Mouse (Mus musculus): ENCODE data around the gene Hoxb6.

- no peak for TF ChIP-seq CTCF (IDR thresholded peaks at IDR 0.05; ENCODE audit: borderline replicate concordance, control insufficient read depth, extremely low read depth, insufficient read depth, low read length, poor library complexity)
- no peak for TF ChIP-seq POLR2A (IDR thresholded peaks at IDR 0.05; ENCODE audit: control insufficient read depth, extremely low read depth, insufficient read depth, low read length, poor library complexity)
Measured at GRCm38 (mm10) chr11:96302381-96303150, 10.3 kb downstream of the Hoxb6 start.
